In genomic region chr9:69480344-69480743, GRCm38 (mm10) we compare ENCODE assay signal across 9 mouse cellular contexts. TPM values are rescaled to one million over a fixed set of nuclear protein-coding genes. Genes with fewer than 3 reads are reported as not detected.
A peak's percentile ranks its signal among the peaks of the same experiment; 100 is the strongest.
DNase-seq lines count a peak whose midpoint lies in the region; ATAC-seq and TF ChIP-seq lines count a peak whose summit lies in the region.
"Had no signal": no experiment of that assay in that cellular context is flagged by ENCODE, and none has a peak within 500 bp of the region (broad histone marks: within the 10 kb centered on the region; RNA-seq: fewer than 3 reads in every experiment).

No protein-coding gene starts in this region.

- H3K27ac ChIP-seq in embryonic facial prominence, embryonic 11.5 days (replicated peaks; ENCODE audit: low read depth, low read length), result no peak overlapping the region
- no peak overlapping the region for H3K27ac ChIP-seq in layer of hippocampus, adult 2 months
- H3K27ac ChIP-seq: liver, embryonic 15.5 days had no signal

- 3% methylated on average over 1 of the region's 1 CpGs for WGBS in embryonic facial prominence, embryonic 11.5 days

- H3K9me3 ChIP-seq in G1E (replicated peaks), result no peaks in the 10 kb centered on the region
- H3K9me3 ChIP-seq in embryonic facial prominence, embryonic 11.5 days (replicated peaks; ENCODE audit: control insufficient read depth, low read length), result no peaks in the 10 kb centered on the region
- H3K9me3 ChIP-seq: liver, embryonic 15.5 days had no signal

- peak; percentile 64 for TF ChIP-seq CTCF in G1E (IDR thresholded peaks at IDR 0.05; ENCODE audit: low read depth, low read length)
- peak; percentile 96 for TF ChIP-seq CTCF in layer of hippocampus, adult 2 months (conservative IDR thresholded peaks at IDR 0.05)

- H3K36me3 ChIP-seq in G1E (replicated peaks), result peaks cover 93% of the 10 kb centered on the region
- H3K36me3 ChIP-seq in embryonic facial prominence, embryonic 11.5 days (replicated peaks; ENCODE audit: control insufficient read depth, insufficient read depth, low read depth, low read length), result no peaks in the 10 kb centered on the region

- intact Hi-C loops in heart, postnatal 25 days (cut with DNase I), result loop anchor here (1.0 kb wide), 1 partner anchor 61 kb away; no protein-coding TSS in a partner anchor

- no peak overlapping the region for H3K4me2 ChIP-seq in embryonic facial prominence, embryonic 11.5 days (ENCODE audit: low read depth, low read length)
- H3K4me2 ChIP-seq: liver, embryonic 15.5 days had no signal

- H3K27me3 ChIP-seq in G1E (ENCODE audit: insufficient read depth, low read length), result 0 out of 2 replicates have a peak, but pooled peaks cover 3% of the 10 kb centered on the region
- no peaks in the 10 kb centered on the region for H3K27me3 ChIP-seq in embryonic facial prominence, embryonic 11.5 days (ENCODE audit: control insufficient read depth, insufficient read depth, low read length)
- H3K27me3 ChIP-seq: liver, embryonic 15.5 days had no signal

- peak; percentile 21 for DNase-seq in G1E (ENCODE audit: low spot score)
- DNase-seq in adrenal gland, postnatal 36 days, result peak; percentile 77 to 84
- DNase-seq in embryonic facial prominence, embryonic 11.5 days (ENCODE audit: low spot score), result peak; percentile 90
- DNase-seq in heart, postnatal 25 days (ENCODE audit: low spot score), result peak; percentile 46
- peak; percentile 74 to 92 for DNase-seq in layer of hippocampus, adult 2 months (ENCODE audit: low spot score in 2 of 2)
- DNase-seq in lung, postnatal 25 days (ENCODE audit: low spot score), result peak; percentile 84
- DNase-seq in right cerebral cortex, adult 2 months (ENCODE audit: low spot score in 2 of 2), result peak; percentile 91 to 94
- peak; percentile 58 for DNase-seq in yolk sac, embryonic 10.5 days (ENCODE audit: low spot score)

- H3K4me1 ChIP-seq in G1E (ENCODE audit: insufficient read depth, low read depth, low read length), result no peaks in the 10 kb centered on the region
- no peaks in the 10 kb centered on the region; the same call in 1 of the 2 replicates for H3K4me1 ChIP-seq in embryonic facial prominence, embryonic 11.5 days (ENCODE audit: control insufficient read depth, insufficient read depth, low read length)
- H3K4me1 ChIP-seq: liver, embryonic 15.5 days had no signal

- peak; percentile 22; the same call in 1 of the 2 replicates for ATAC-seq in G1E (ENCODE audit: extremely low read depth, insufficient number of reproducible peaks, low FRiP score, poor library complexity, severe bottlenecking)
- ATAC-seq in embryonic facial prominence, embryonic 11.5 days (replicated peaks; ENCODE audit: insufficient number of reproducible peaks, low FRiP score, low TSS enrichment, low read depth), result peak; percentile 46; the same call in 1 of the 2 replicates

- H3K4me3 ChIP-seq in G1E (ENCODE audit: low read depth, low read length), result no peak overlapping the region
- no peak overlapping the region for H3K4me3 ChIP-seq in embryonic facial prominence, embryonic 11.5 days (ENCODE audit: low read depth, low read length)
- no peak overlapping the region for H3K4me3 ChIP-seq in layer of hippocampus, adult 2 months
- H3K4me3 ChIP-seq: liver, embryonic 15.5 days had no signal

- H3K9ac ChIP-seq in embryonic facial prominence, embryonic 11.5 days (replicated peaks; ENCODE audit: low read length), result no peak overlapping the region
- H3K9ac ChIP-seq: liver, embryonic 15.5 days had no signal

RNA-seq across cellular contexts. Expression of gene Anxa2, which starts 26.9 kb away (rescaled TPM):
- 19.3 and 27.3 TPM in 2 replicates for total RNA-seq in G1E (2014; fragmentation: Nextera tagmentation)
- total RNA-seq in G1E (2017), result 56.9 and 63.3 TPM in 2 replicates
- polyA plus RNA-seq in G1E (2012), result 5.6 and 7.3 TPM in 2 replicates
- 100 to 1,000 TPM; 396 to 515 TPM for total RNA-seq in adrenal gland, postnatal 36 days (2021)
- polyA plus RNA-seq in embryonic facial prominence, embryonic 11.5 days (2014; fragmentation: Nextera tagmentation; extraction: Ambion mirVana), result 288 and 316 TPM in 2 replicates
- total RNA-seq in heart, postnatal 25 days (2021), result 100 to 1,000 TPM in 1 of 2 experiments, 10 to 100 TPM in 1; 95.4 to 104 TPM
- total RNA-seq in layer of hippocampus, adult 2 months (2021), result 1 to 10 TPM; 8.8 to 9.6 TPM

Comparison
In these comparisons a context has a peak if more than half of its experiments do, and no peak if none do; other contexts are left out.
1. DNase-seq: peak in every context shown above with its lines; median percentile 92 in right cerebral cortex, adult 2 months; 90 in embryonic facial prominence, embryonic 11.5 days; 84 in lung, postnatal 25 days; 83 in layer of hippocampus, adult 2 months; 80 in adrenal gland, postnatal 36 days; 58 in yolk sac, embryonic 10.5 days; 46 in heart, postnatal 25 days; 21 in G1E.